Comparison of ENCODE assay signal across 8 mouse cellular contexts in the genomic region with DNA sequence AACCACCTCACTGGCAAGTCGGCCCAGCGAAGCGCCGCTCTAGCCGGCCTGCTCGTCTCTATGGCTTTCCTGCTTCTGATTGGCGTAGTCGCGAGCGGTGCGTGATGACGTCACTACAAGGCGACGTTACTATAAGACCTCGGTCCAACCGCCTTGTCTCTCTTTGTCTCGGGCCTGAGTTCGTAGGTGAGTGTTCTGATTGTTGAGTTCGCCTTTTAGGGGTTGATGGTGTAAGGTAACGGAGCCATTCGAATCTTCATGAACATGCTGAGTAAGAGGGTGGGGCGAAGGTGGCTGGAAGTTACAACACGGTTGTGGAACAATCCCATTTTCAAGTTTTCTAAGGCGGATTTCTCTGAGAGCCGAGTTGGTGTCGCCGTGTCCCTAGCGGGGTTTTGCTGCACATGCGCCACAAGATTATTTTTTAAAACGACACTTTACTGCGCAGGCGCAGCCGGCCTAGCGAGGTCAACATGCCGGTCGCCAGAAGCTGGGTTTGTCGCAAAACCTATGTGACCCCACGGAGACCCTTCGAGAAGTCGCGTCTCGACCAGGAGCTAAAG. TPM values are rescaled to one million over a fixed set of nuclear protein-coding genes. Genes with fewer than 3 reads are reported as not detected.
DNase-seq lines count a peak whose midpoint lies in the region; ATAC-seq lines count a peak whose summit lies in the region.

A gene (plus strand): TSS at position 115 of the 563 bp plus-strand sequence.

- peak within 1 kb of the TSS; percentile 96 for H3K9ac ChIP-seq in intestine, embryonic 14.5 days (ENCODE audit: low read length)

- H3K4me2 ChIP-seq in intestine, embryonic 14.5 days (ENCODE audit: low read length): peak within 1 kb of the TSS; percentile 96

- intact Hi-C loops in left cerebral cortex, postnatal 14 days (cut with DNase I): loop anchor here (10.0 kb wide), 1 partner anchor 741 kb away; a partner anchor contains a TSS

- H3K36me3 ChIP-seq in intestine, embryonic 14.5 days (ENCODE audit: control insufficient read depth, insufficient read depth, low read length): peaks cover 58% of the 10 kb centered on the region

- peak within 1 kb of the TSS; percentile 95 for H3K27ac ChIP-seq in intestine, embryonic 14.5 days (ENCODE audit: low read depth)

- H3K9me3 ChIP-seq in intestine, embryonic 14.5 days (ENCODE audit: control insufficient read depth, low read length): no peaks in the 10 kb centered on the region

- no peaks in the 10 kb centered on the region for H3K27me3 ChIP-seq in intestine, embryonic 14.5 days (replicated peaks; ENCODE audit: control insufficient read depth, insufficient read depth, low read length)

- peak; percentile 91 to 95 for DNase-seq in adrenal gland, adult 18-20 months (ENCODE audit: low spot score in 2 of 2)
- peak; percentile 97 for DNase-seq in embryo, embryonic 11 days
- DNase-seq in gastrocnemius, postnatal 25 days: peak; percentile 93
- peak; percentile 98 for DNase-seq in intestine, embryonic 14.5 days (ENCODE audit: low spot score)
- peak; percentile 98 to 99 for DNase-seq in left cerebral cortex, postnatal 14 days (ENCODE audit: low spot score in 2 of 2)
- DNase-seq in mesoderm, embryonic 11.5 days (ENCODE audit: low read depth, low spot score): peak; percentile 98
- DNase-seq in right cerebral cortex, postnatal 36 days (ENCODE audit: low spot score in 2 of 2): peak; percentile 95 to 97
- DNase-seq in yolk sac, embryonic 10.5 days (ENCODE audit: low spot score): peak; percentile 96

- ATAC-seq in intestine, embryonic 14.5 days (replicated peaks; ENCODE audit: low FRiP score, low TSS enrichment, low read depth): peak; percentile 92

- H3K4me1 ChIP-seq in intestine, embryonic 14.5 days (replicated peaks; ENCODE audit: control insufficient read depth, insufficient read depth, low read length): peaks cover 12% of the 10 kb centered on the region; the same call in 1 of the 2 replicates

- peak within 1 kb of the TSS; percentile 93 for H3K4me3 ChIP-seq in intestine, embryonic 14.5 days (ENCODE audit: low read depth, low read length)

- 3% methylated on average over 42 of the region's 42 CpGs for WGBS in intestine, embryonic 14.5 days

RNA-seq across cellular contexts. Expression of the gene that starts here (rescaled TPM):
- total RNA-seq in adrenal gland, adult 18-20 months (2021): 100 to 1,000 TPM; 858 to 933 TPM
- total RNA-seq in gastrocnemius, postnatal 25 days (2021): 100 to 1,000 TPM; 374 to 415 TPM
- polyA plus RNA-seq in intestine, embryonic 14.5 days (2014; fragmentation: Nextera tagmentation; extraction: Ambion mirVana): 1,715 and 1,748 TPM in 2 replicates
- 100 to 1,000 TPM; 367 to 392 TPM for total RNA-seq in left cerebral cortex, postnatal 14 days (2021)

Comparison
In these comparisons a context has a peak if more than half of its experiments do, and no peak if none do; other contexts are left out.
1. Peak in every context shown above with its lines: DNase-seq, ATAC-seq, H3K4me3 ChIP-seq and H3K27ac ChIP-seq.